Mouse (Mus musculus) c-Kit-positive CD71-positive TER-119-positive erythroid progenitor cells, embryonic 14.5 days (primary cell): Measurements from ENCODE around the gene Tead4.

Experiments used
- DNase-seq: peaks from one replicate; pipeline ENCODE4 v3.0.0-alpha.2; 2013; ENCODE audit warnings: low spot score

Gene Tead4

GRCm38 (mm10) chr6:128291284-128291683 lies 9.3 kb downstream of the Tead4 start:
- DNase-seq, result no peak

- no peak for DNase-seq
These were observed 11.9 kb downstream of the Tead4 start for GRCm38 (mm10) chr6:128288681-128289080.

- DNase-seq, result no peak
These were observed 14.7 kb downstream of the Tead4 start for GRCm38 (mm10) chr6:128285792-128286430.

- DNase-seq, result no peak
These were observed 18.5 kb downstream of the Tead4 start for GRCm38 (mm10) chr6:128282126-128282525.

- DNase-seq, result no peak
These were observed 20.0 kb downstream of the Tead4 start for GRCm38 (mm10) chr6:128280472-128281145.

GRCm38 (mm10) chr6:128279608-128280007 lies 21.0 kb downstream of the Tead4 start:
- DNase-seq, result no peak

- no peak for DNase-seq
These were observed 21.5 kb downstream of the Tead4 start for GRCm38 (mm10) chr6:128279099-128279498.

GRCm38 (mm10) chr6:128277132-128278085 lies 23.2 kb downstream of the Tead4 start:
- no peak for DNase-seq

GRCm38 (mm10) chr6:128276349-128276748 lies 24.3 kb downstream of the Tead4 start:
- DNase-seq, result no peak

- DNase-seq, result no peak
These were observed 25.0 kb downstream of the Tead4 start for GRCm38 (mm10) chr6:128275506-128276064.

- no peak for DNase-seq
These were observed 27.1 kb downstream of the Tead4 start for GRCm38 (mm10) chr6:128273507-128273906.

GRCm38 (mm10) chr6:128272754-128273153 lies 27.9 kb downstream of the Tead4 start:
- DNase-seq, result no peak

GRCm38 (mm10) chr6:128269850-128270249 lies 30.8 kb downstream of the Tead4 start:
- DNase-seq, result no peak

- no peak for DNase-seq
These were observed 35.6 kb downstream of the Tead4 start for GRCm38 (mm10) chr6:128264870-128265526.

- DNase-seq, result no peak
These were observed 39.1 kb downstream of the Tead4 start for GRCm38 (mm10) chr6:128261486-128261885.

- no peak for DNase-seq
These were observed 41.4 kb downstream of the Tead4 start for GRCm38 (mm10) chr6:128259252-128259651.

GRCm38 (mm10) chr6:128255941-128256340 lies 44.7 kb downstream of the Tead4 start:
- no peak for DNase-seq

GRCm38 (mm10) chr6:128255292-128255691 lies 45.3 kb downstream of the Tead4 start:
- DNase-seq, result no peak

GRCm38 (mm10) chr6:128254551-128254950 lies 46.1 kb downstream of the Tead4 start:
- no peak for DNase-seq

- no peak for DNase-seq
These were observed 47.5 kb downstream of the Tead4 start for GRCm38 (mm10) chr6:128253111-128253510.

- no peak for DNase-seq
These were observed 50.0 kb downstream of the Tead4 start for GRCm38 (mm10) chr6:128250596-128250995.
